Mouse (Mus musculus) myocyte (in vitro differentiated cells): ENCODE measurements around the gene Tspan9. TPM values are rescaled to one million over a fixed set of nuclear protein-coding genes. Genes with fewer than 3 reads are reported as not detected.

ENCODE experiments used
- H3K27me3 ChIP-seq: one replicate; pipeline ENCODE4 v1.6.1; 2011; ENCODE audit not compliant: control insufficient read depth, insufficient read depth, insufficient read length
- H3K36me3 ChIP-seq: one replicate; pipeline ENCODE4 v1.6.1; 2011; ENCODE audit not compliant: control insufficient read depth, insufficient read depth
- H3K4me2 ChIP-seq: one replicate; pipeline ENCODE4 v1.6.1; 2011; ENCODE audit warnings: low read depth, control low read depth
- H3K4me3 ChIP-seq: one replicate; pipeline ENCODE4 v1.5.1; 2011; ENCODE audit warnings: mild to moderate bottlenecking, control low read depth, moderate library complexity
- H3K79me2 ChIP-seq: one replicate; pipeline ENCODE4 v1.6.1; 2011; ENCODE audit not compliant: control insufficient read depth, insufficient read depth
- H3ac ChIP-seq: one replicate; pipeline ENCODE4 v1.6.1; 2011; ENCODE audit not compliant: control insufficient read depth, insufficient read length
- CEBPB ChIP-seq: IDR thresholded peaks from 2 replicates; pipeline ENCODE4 v1.6.1; 2011; ENCODE audit warnings: mild to moderate bottlenecking, moderate library complexity; ENCODE audit not compliant: poor library complexity, insufficient read depth, severe bottlenecking
- E2F4 ChIP-seq: IDR thresholded peaks from one replicate; pipeline ENCODE4 v1.6.1; 2011; ENCODE audit warnings: mild to moderate bottlenecking, control low read depth, moderate library complexity; ENCODE audit not compliant: insufficient read depth
- MAX ChIP-seq: IDR thresholded peaks from one replicate; pipeline ENCODE4 v1.6.1; 2011; ENCODE audit warnings: low read depth, mild to moderate bottlenecking, control low read depth
- MYOD1 ChIP-seq, 3 experiments: IDR thresholded peaks; one replicate each; pipeline ENCODE4 v1.6.1; 2011; ENCODE audit warnings: control low read depth in 2 of 3, low read depth in 2 of 3, mild to moderate bottlenecking in 2 of 3, moderate library complexity in 1 of 3; ENCODE audit not compliant: insufficient read length in 2 of 3, control insufficient read depth in 1 of 3
- MYOG ChIP-seq, 3 experiments: IDR thresholded peaks; one replicate each; pipeline ENCODE4 v1.6.1; 2011; ENCODE audit warnings: control low read depth in 2 of 3, low read depth in 2 of 3, mild to moderate bottlenecking in 2 of 3; ENCODE audit not compliant: insufficient read length in 2 of 3, control insufficient read depth in 1 of 3, insufficient read depth in 1 of 3
- POLR2A ChIP-seq: IDR thresholded peaks from one replicate; pipeline ENCODE4 v1.6.1; 2011; ENCODE audit warnings: low read depth, mild to moderate bottlenecking, control low read depth, moderate library complexity; ENCODE audit not compliant: insufficient read length
- POLR2AphosphoS2 ChIP-seq: IDR thresholded peaks from one replicate; pipeline ENCODE4 v1.6.1; 2011; ENCODE audit warnings: low read depth, control low read depth; ENCODE audit not compliant: insufficient read length
- REST ChIP-seq: IDR thresholded peaks from one replicate; pipeline ENCODE4 v1.6.1; 2011; ENCODE audit warnings: mild to moderate bottlenecking, control low read depth, moderate library complexity; ENCODE audit not compliant: insufficient read depth, insufficient read length
- SRF ChIP-seq: IDR thresholded peaks from one replicate; pipeline ENCODE4 v1.6.1; 2011; ENCODE audit warnings: low read depth; ENCODE audit not compliant: control insufficient read depth, insufficient read length
- TCF12 ChIP-seq: IDR thresholded peaks from one replicate; pipeline ENCODE4 v1.6.1; 2011; ENCODE audit warnings: mild to moderate bottlenecking, control low read depth; ENCODE audit not compliant: poor library complexity, insufficient read depth, severe bottlenecking
- TCF3 ChIP-seq: IDR thresholded peaks from one replicate; pipeline ENCODE4 v1.6.1; 2011; ENCODE audit warnings: low read depth, control low read depth; ENCODE audit not compliant: insufficient read length
- USF1 ChIP-seq: IDR thresholded peaks from one replicate; pipeline ENCODE4 v1.6.1; 2011; ENCODE audit warnings: low read depth, mild to moderate bottlenecking, control low read depth, moderate library complexity
- polyA plus RNA-seq: library from polyadenylated mRNA; unstranded; fragments of >200 nt; fragmentation: generic; extraction: Trizol; gene quantifications from one replicate; pipeline ENCODE4 v1.2.1, GENCODE M21; 2012; ENCODE audit warnings: missing spikeins

The Tspan9 gene
- polyA plus RNA-seq, 1 experiment = 227 TPM

GRCm38 (mm10) chr6:128041836-128042235 is 101.6 kb downstream of the Tspan9 start:
- H3K27me3 ChIP-seq = no peaks in the 10 kb centered on the region
- H3K4me2 ChIP-seq = no peak overlapping the region
- H3ac ChIP-seq = no peak overlapping the region
- TF ChIP-seq MYOG (IDR thresholded peaks at IDR 0.05; ENCODE audit: control insufficient read depth in 1 of 3, insufficient read depth in 1 of 3, insufficient read length in 2 of 3, low read depth in 2 of 3) = no peak
- TF ChIP-seq REST = no peak
- TF ChIP-seq MYOD1 (IDR thresholded peaks at IDR 0.05; ENCODE audit: control insufficient read depth in 1 of 3, insufficient read length in 2 of 3, low read depth in 2 of 3) = no peak
- TF ChIP-seq SRF = no peak
- no peak for TF ChIP-seq POLR2AphosphoS2
- no peak for TF ChIP-seq TCF12
- no peak for TF ChIP-seq E2F4
- no peak for TF ChIP-seq CEBPB
- TF ChIP-seq POLR2A = no peak
- no peak for TF ChIP-seq USF1
- TF ChIP-seq MAX = no peak
- no peaks in the 10 kb centered on the region for H3K79me2 ChIP-seq
- no peaks in the 10 kb centered on the region for H3K36me3 ChIP-seq
- no peak overlapping the region for H3K4me3 ChIP-seq

- Histone ChIP-seq H3K4me3 (no peak overlapping the region), H3K27me3 (no peaks in the 10 kb centered on the region), H3K36me3 (no peaks in the 10 kb centered on the region), H3ac (no peak overlapping the region), H3K4me2 (no peak overlapping the region), H3K79me2 (no peaks in the 10 kb centered on the region)
- no peak for TF ChIP-seq MYOG (IDR thresholded peaks at IDR 0.05; ENCODE audit: control insufficient read depth in 1 of 3, insufficient read depth in 1 of 3, insufficient read length in 2 of 3, low read depth in 2 of 3)
- no peak for TF ChIP-seq SRF
- TF ChIP-seq POLR2A = no peak
- TF ChIP-seq POLR2AphosphoS2 = no peak
- TF ChIP-seq MYOD1 (IDR thresholded peaks at IDR 0.05; ENCODE audit: control insufficient read depth in 1 of 3, insufficient read length in 2 of 3, low read depth in 2 of 3) = peak in 2 of 3 experiments; percentile 24 to 51
- TF ChIP-seq CEBPB = no peak
- no peak for TF ChIP-seq REST
Observed at GRCm38 (mm10) chr6:128039077-128039766, 104.2 kb downstream of the Tspan9 start.

- Histone ChIP-seq H3ac (no peak overlapping the region), H3K36me3 (no peaks in the 10 kb centered on the region), H3K4me2 (no peak overlapping the region), H3K4me3 (no peak overlapping the region), H3K27me3 (no peaks in the 10 kb centered on the region), H3K79me2 (no peaks in the 10 kb centered on the region)
- TF ChIP-seq CEBPB (no peak), TCF3 (no peak), POLR2AphosphoS2 (no peak)
Observed at GRCm38 (mm10) chr6:128038568-128038967, 104.8 kb downstream of the Tspan9 start.

GRCm38 (mm10) chr6:128036597-128036996 is 106.8 kb downstream of the Tspan9 start:
- TF ChIP-seq MAX = no peak
- TF ChIP-seq TCF3 = no peak
- TF ChIP-seq POLR2A = no peak
- no peak for TF ChIP-seq TCF12
- no peak for TF ChIP-seq USF1
- no peak for TF ChIP-seq SRF
- no peak for TF ChIP-seq E2F4
- TF ChIP-seq MYOD1 (IDR thresholded peaks at IDR 0.05; ENCODE audit: control insufficient read depth in 1 of 3, insufficient read length in 2 of 3, low read depth in 2 of 3) = no peak
- no peak for TF ChIP-seq MYOG (IDR thresholded peaks at IDR 0.05; ENCODE audit: control insufficient read depth in 1 of 3, insufficient read depth in 1 of 3, insufficient read length in 2 of 3, low read depth in 2 of 3)
- no peak for TF ChIP-seq POLR2AphosphoS2
- TF ChIP-seq CEBPB = no peak
- no peak for TF ChIP-seq REST
- peaks cover 6% of the 10 kb centered on the region for H3K79me2 ChIP-seq
- no peaks in the 10 kb centered on the region for H3K27me3 ChIP-seq
- H3K36me3 ChIP-seq = no peaks in the 10 kb centered on the region
- no peak overlapping the region for H3ac ChIP-seq
- H3K4me3 ChIP-seq = no peak overlapping the region
- peak overlapping the region; percentile 77 for H3K4me2 ChIP-seq

- Histone ChIP-seq H3K27me3 (no peaks in the 10 kb centered on the region), H3K4me2 (peak overlapping the region; percentile 77), H3K79me2 (peaks cover 13% of the 10 kb centered on the region), H3K4me3 (peak overlapping the region; percentile 79), H3ac (peak overlapping the region; percentile 52), H3K36me3 (no peaks in the 10 kb centered on the region)
- no peak for TF ChIP-seq SRF
- no peak for TF ChIP-seq POLR2A
- TF ChIP-seq MYOD1 (IDR thresholded peaks at IDR 0.05; ENCODE audit: control insufficient read depth in 1 of 3, insufficient read length in 2 of 3, low read depth in 2 of 3) = no peak
- TF ChIP-seq REST = no peak
- no peak for TF ChIP-seq POLR2AphosphoS2
- no peak for TF ChIP-seq CEBPB
- TF ChIP-seq TCF3 = no peak
Observed at GRCm38 (mm10) chr6:128035930-128036309, 107.5 kb downstream of the Tspan9 start.
